Mouse (Mus musculus) Muller cell, postnatal 12 days (primary cell): ENCODE measurements around the gene Slc10a4.
"Not testable (repeated sequence)": the region's sequence is repeated elsewhere in the genome, so short reads cannot be mapped to it uniquely, and the experiment has no call there.

Experiments
- DNase-seq: peaks from one replicate; pipeline ENCODE4 v3.0.0-alpha.2; 2015; ENCODE audit errors: inconsistent ontology term

Gene Slc10a4

GRCm38 (mm10) chr5:73006784-73007581, at the start of gene Slc10a4:
TSS of gene Slc10a4 (plus strand) at chr5:73006883.
- DNase-seq: peak; percentile 33

- DNase-seq: no peak
Measured at GRCm38 (mm10) chr5:72957281-72957680, 49.4 kb upstream of the Slc10a4 start.

- no peak for DNase-seq
Measured at GRCm38 (mm10) chr5:72960096-72960495, 46.6 kb upstream of the Slc10a4 start.

- DNase-seq: no peak
Measured at GRCm38 (mm10) chr5:72965706-72966105, 41.0 kb upstream of the Slc10a4 start.

- no peak for DNase-seq
Measured at GRCm38 (mm10) chr5:72972435-72972834, 34.2 kb upstream of the Slc10a4 start.

- no peak for DNase-seq
Measured at GRCm38 (mm10) chr5:72972934-72973333, 33.7 kb upstream of the Slc10a4 start.

- no peak for DNase-seq
Measured at GRCm38 (mm10) chr5:72974602-72975001, 32.1 kb upstream of the Slc10a4 start, which contains the start of gene Gm10135. TSS of gene Gm10135 (minus strand) at chr5:72974702.

GRCm38 (mm10) chr5:72975996-72976395, 30.7 kb upstream of the Slc10a4 start:
- DNase-seq: no peak

GRCm38 (mm10) chr5:72976539-72976938, 30.1 kb upstream of the Slc10a4 start:
- DNase-seq: no peak

- peak; percentile 53 for DNase-seq
Measured at GRCm38 (mm10) chr5:72984091-72984490, 22.6 kb upstream of the Slc10a4 start.

- no peak for DNase-seq
Measured at GRCm38 (mm10) chr5:72987786-72988185, 18.9 kb upstream of the Slc10a4 start.

GRCm38 (mm10) chr5:72989756-72990155, 16.9 kb upstream of the Slc10a4 start:
- no peak for DNase-seq

- DNase-seq: no peak
Measured at GRCm38 (mm10) chr5:72992474-72992873, 14.2 kb upstream of the Slc10a4 start.

- DNase-seq: no peak
Measured at GRCm38 (mm10) chr5:72994424-72994823, 12.3 kb upstream of the Slc10a4 start.

GRCm38 (mm10) chr5:72994928-72995327, 11.8 kb upstream of the Slc10a4 start:
- DNase-seq: no peak

- DNase-seq: peak; percentile 42
Measured at GRCm38 (mm10) chr5:72995379-72995778, 11.3 kb upstream of the Slc10a4 start.

GRCm38 (mm10) chr5:72998546-72998945, 8.1 kb upstream of the Slc10a4 start:
- not testable (repeated sequence) for DNase-seq

- DNase-seq: no peak
Measured at GRCm38 (mm10) chr5:73004046-73004445, 2.6 kb upstream of the Slc10a4 start.

- DNase-seq: no peak
Measured at GRCm38 (mm10) chr5:73007582-73007959, 888 bp downstream of the Slc10a4 start.

- not testable (repeated sequence) for DNase-seq
Measured at GRCm38 (mm10) chr5:73008230-73008629, 1.5 kb downstream of the Slc10a4 start.

GRCm38 (mm10) chr5:73011806-73012205, 5.1 kb downstream of the Slc10a4 start:
- DNase-seq: not testable (repeated sequence)

- DNase-seq: not testable (repeated sequence)
Measured at GRCm38 (mm10) chr5:73012884-73013610, 6.4 kb downstream of the Slc10a4 start.
